Mouse (Mus musculus) macrophage (primary cell): ENCODE measurements at regions not wholly inside any gene's neighbourhood (a gene's known extent, or its start where the extent isn't known, plus 50 kb on each side); places are given as distances from the start of the nearest gene placed in this dataset.

Experiments used
- H3K27ac ChIP-seq: fragments of 350-480 bp; formaldehyde crosslinking; 2 replicates; pipeline ENCODE4 v1.9.0; 2021
- H3K36me3 ChIP-seq: fragments of 350-480 bp; formaldehyde crosslinking; 2 replicates; pipeline ENCODE4 v1.9.0; 2021; ENCODE audit errors: inconsistent target
- H3K4me3 ChIP-seq: fragments of 350-480 bp; formaldehyde crosslinking; 2 replicates; pipeline ENCODE4 v1.9.0; 2021; ENCODE audit errors: inconsistent target
- H3K79me2 ChIP-seq: fragments of 350-480 bp; formaldehyde crosslinking; 2 replicates; pipeline ENCODE4 v1.9.0; 2021; ENCODE audit errors: inconsistent target
- WGBS: methylation state at CpG from one replicate; pipeline ENCODE4 v1.1.7; 2026; ENCODE audit warnings: inconsistent platforms; ENCODE audit not compliant: missing documents; 5-methylcytosine and 5-hydroxymethylcytosine counted together

DNA sequence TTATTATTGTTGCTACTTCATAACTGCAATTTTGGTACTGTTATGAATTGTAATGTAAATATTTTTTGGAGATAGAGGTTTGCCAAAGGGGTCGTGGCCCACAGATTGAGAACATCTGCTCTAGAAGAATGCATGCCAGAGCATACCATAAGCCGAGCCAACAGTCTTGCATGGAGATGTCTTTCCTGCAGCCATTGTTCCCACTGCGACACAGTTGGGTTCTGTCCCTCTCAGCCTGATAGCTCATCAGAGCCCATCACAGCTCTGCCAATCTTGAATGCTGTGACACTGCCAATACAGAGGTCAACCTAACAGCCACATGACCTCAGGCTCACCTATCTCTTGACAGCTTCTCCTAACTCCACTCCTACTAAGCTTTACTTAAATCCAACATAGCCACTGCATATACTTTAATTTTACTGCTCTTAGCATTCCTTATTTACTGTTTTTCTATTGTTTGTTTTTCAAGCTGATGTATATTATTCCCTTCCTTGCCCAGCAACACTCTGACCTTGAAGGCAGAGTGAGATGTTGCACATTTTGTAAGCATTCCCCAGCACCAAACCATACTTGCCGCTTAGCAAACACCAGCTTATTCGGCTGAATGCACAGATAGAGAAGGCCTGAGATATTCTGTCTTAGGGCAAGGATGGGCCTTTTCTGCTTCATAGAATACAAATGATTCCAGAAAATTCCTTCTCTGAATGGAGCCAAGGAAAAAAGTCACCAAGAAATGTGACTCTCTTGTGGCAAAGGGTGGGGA, 181.6 kb downstream of the Mid1ip1 start:
- H3K36me3 ChIP-seq = no peaks in the 10 kb centered on the region
- 88% methylated on average over 5 of the region's 5 CpGs for WGBS

GRCm38 (mm10) chrX:10902686-10903085, 187.9 kb downstream of the Mid1ip1 start:
- Histone ChIP-seq H3K79me2 (no peaks in the 10 kb centered on the region), H3K27ac (no peak overlapping the region), H3K36me3 (no peaks in the 10 kb centered on the region), H3K4me3 (no peak overlapping the region)
- WGBS = 87% methylated on average over 4 of the region's 4 CpGs

More for the DNA sequence above, 181.6 kb downstream of the Mid1ip1 start:
- H3K27ac ChIP-seq = no peak overlapping the region
- no peaks in the 10 kb centered on the region for H3K79me2 ChIP-seq
- H3K4me3 ChIP-seq = no peak overlapping the region

DNA sequence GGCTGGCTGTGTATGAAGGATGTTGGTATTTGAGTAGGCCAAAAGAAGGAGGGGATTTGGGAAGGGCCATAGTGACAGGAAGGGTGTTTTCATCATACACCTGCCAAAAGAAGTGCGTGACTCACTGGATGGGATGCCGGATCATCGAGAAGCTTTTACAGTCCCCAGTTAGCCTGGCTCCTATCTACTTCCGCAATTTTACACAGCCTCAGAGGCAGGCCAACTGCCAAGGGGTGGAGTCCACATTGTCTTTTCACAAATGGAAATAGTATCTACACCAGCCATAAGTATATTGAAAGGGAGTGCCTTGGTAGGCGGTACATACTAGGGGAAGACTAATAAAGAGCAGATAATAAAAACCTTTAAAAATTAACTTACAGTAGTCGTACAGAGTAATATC, 189.3 kb downstream of the Mid1ip1 start:
- no peak overlapping the region for H3K4me3 ChIP-seq
- no peaks in the 10 kb centered on the region for H3K36me3 ChIP-seq
- no peak overlapping the region for H3K27ac ChIP-seq
- H3K79me2 ChIP-seq = no peaks in the 10 kb centered on the region
- WGBS = 65% methylated on average over 6 of the region's 6 CpGs

- no peak overlapping the region for H3K4me3 ChIP-seq
- H3K79me2 ChIP-seq = no peaks in the 10 kb centered on the region
- H3K36me3 ChIP-seq = no peaks in the 10 kb centered on the region
- H3K27ac ChIP-seq = no peak overlapping the region
- WGBS = 100% methylated on average over 3 of the region's 3 CpGs
These were observed 190.1 kb downstream of the Mid1ip1 start for GRCm38 (mm10) chrX:10904889-10905288.

GRCm38 (mm10) chrX:10911127-10912061, 196.6 kb downstream of the Mid1ip1 start:
- H3K4me3 ChIP-seq = no peak overlapping the region

More at GRCm38 (mm10) chrX:10911127-10912061, 196.6 kb downstream of the Mid1ip1 start:
- Histone ChIP-seq H3K27ac (no peak overlapping the region), H3K36me3 (no peaks in the 10 kb centered on the region), H3K79me2 (no peaks in the 10 kb centered on the region)
- WGBS = 90% methylated on average over 12 of the region's 14 CpGs
